Mouse (Mus musculus): ENCODE data around the gene Kif11. TPM values are rescaled to one million over a fixed set of nuclear protein-coding genes. Genes with fewer than 3 reads are reported as not detected.

The Kif11 gene
- 0.61 and 0.70 TPM in 2 replicates for total RNA-seq (2017)

DNA sequence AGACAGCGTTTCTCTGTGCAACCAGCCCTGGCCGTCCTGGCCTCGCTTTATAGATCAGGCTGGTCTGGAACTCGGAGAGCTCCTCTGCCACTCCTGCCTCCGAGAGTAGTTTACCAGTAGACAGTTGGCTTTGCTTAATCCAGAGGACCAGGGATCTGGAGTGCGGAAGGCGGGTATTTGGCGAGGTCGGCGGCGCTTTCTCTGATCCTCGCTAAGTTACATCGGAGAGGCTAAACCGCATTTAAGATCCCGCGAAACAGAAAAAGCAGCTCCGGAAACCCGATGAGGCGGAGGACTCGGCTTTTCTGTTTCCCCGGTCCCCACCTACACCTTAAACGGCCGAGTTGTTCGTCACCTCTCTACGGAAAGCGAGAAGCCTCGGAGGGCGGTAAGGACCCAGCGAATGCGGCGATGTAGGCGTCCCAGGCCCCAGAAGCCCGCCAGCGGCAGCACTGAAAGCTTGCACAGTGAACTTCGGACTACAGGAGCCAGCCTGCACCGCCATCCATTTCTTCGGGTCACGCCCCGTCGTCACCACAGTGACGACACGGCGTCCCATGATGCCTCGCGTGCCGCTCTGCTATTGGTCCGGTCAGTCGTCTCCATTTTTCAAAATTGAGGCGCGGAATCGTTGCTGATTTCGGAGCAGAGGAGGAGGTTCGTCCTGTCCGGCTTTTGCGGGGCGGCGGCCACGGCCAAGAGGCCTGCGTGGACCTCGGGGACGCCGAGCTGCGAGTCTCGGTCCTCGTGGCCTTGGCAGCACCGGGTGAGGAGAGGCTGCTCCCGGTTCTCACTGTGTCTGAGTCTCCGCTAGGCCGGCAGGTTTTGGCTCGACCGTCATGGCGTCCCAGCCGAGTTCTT, at the start of gene Kif11:
TSS of gene Kif11 (plus strand) at position 649 of the 861 bp plus-strand sequence.
- ATAC-seq (ENCODE audit: extremely low read depth, insufficient number of reproducible peaks, low FRiP score, poor library complexity, severe bottlenecking): peak; percentile 99

DNA sequence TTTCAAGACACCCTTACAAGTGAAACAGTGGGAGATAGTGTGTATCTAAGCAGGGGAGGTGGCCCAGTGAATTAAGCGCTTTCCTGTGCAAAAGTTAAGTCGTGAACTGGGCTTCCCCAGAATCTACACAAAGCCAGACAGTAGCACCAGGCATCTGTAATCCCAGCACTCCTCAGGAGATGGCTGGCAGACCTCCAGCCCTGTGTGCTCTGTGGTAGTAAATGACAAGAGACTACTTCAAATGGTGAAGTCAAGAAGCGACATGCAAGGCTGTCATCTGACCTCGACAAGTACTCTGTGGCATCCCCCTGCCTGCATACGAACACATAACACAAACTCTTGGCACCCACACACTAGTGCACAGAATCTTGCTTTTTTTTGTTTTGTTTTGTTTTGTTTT, 49.0 kb upstream of the Kif11 start:
- ATAC-seq (ENCODE audit: extremely low read depth, insufficient number of reproducible peaks, low FRiP score, poor library complexity, severe bottlenecking): no peak

DNA sequence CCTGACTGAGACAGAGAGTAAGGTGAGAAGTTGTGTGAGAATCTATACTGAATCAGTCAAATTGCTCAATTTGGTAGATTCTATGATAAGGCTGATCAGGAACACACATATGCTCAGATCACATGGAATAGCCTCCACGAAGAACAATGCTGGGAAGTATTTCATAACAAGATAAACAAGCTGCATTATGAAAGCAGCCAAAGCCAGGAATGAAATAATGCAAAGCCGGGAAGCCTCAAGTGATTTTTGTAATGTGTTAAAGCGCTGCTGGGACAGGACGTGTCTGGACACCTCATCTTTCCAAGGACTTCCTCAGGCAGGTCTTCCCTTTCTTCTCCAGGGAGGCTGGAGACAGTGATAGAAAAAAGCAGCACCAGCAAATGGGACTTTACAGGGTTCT, 43.5 kb upstream of the Kif11 start:
- no peak for ATAC-seq (ENCODE audit: extremely low read depth, insufficient number of reproducible peaks, low FRiP score, poor library complexity, severe bottlenecking)

DNA sequence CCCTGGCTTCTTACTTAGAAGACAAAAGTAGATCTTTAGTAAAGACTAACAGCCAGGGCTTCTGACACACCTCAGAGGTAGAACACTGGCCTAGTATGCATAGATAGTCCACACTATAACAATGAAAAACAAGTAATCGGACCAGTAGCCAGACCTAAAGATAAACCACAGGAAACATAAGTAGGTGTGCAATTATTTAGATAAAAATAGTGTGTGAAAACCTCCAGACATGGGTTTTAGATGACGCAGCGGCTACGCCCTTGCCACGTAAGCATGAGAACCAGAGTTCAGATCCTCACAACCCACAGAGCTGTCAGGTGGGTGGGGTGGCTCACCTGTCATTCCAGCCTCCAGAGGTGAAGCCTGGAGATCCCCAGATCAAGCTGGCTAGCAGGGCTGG, 42.8 kb upstream of the Kif11 start:
- ATAC-seq (ENCODE audit: extremely low read depth, insufficient number of reproducible peaks, low FRiP score, poor library complexity, severe bottlenecking): no peak

DNA sequence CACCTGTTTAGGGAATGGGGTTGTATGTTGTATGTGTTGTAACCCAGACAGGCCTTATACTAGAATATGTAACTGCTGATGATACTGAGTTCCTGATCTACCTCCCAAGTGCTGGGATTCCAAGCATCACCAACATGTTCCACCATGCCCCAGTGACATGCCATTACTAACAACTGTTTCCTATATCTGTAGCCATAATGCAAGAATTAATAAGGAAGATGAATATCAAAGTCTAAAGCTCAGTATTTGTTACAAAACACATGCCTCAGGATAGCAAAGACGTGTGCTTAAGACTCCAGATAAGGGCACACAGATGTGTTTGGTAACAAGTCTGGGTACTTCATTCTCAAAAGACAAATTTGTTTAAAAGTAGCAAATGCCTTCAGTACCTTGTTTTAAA, 40.8 kb upstream of the Kif11 start:
- ATAC-seq (ENCODE audit: extremely low read depth, insufficient number of reproducible peaks, low FRiP score, poor library complexity, severe bottlenecking): no peak

DNA sequence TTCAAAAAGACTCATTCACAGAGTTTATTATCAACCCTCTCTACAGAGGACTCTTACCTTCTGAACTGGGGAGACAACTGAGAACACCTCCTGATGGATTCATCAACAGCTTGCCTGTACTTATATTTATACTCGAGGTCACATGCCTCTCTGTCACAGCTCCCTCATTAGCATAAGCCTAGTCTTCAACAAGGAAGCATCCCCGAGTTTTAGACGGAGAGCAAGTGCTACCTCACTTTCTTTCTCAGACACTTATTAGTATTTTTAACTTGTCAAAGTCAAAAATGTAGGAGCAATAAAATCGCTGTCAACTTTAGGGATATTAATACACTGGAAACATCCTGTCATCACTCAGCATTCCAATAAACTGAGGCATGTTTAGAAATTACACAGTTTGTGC, 38.5 kb upstream of the Kif11 start, which contains the start of gene Ide:
TSS of gene Ide (minus strand) at position 101 of the 400 bp plus-strand sequence.
- no peak for ATAC-seq (ENCODE audit: extremely low read depth, insufficient number of reproducible peaks, low FRiP score, poor library complexity, severe bottlenecking)

DNA sequence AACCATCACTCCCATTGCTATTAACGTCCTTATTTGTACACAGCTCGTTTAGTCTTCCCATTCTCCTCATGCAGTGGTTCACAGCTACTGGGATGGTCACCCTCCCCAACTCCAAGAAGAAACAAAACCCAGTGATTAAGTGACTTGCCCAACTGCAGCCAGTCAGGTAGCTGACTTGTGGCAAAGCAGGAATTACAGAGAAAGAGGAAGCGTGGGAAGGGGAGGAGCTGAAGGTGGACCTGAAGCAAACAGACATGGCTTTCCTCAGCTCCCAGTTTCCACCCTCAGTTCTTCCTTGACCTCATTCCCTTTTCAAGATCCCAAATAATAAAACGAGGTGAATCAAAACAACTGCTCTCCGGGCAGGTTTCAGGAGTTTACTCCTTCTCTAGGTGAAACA, 35.7 kb upstream of the Kif11 start:
- no peak for ATAC-seq (ENCODE audit: extremely low read depth, insufficient number of reproducible peaks, low FRiP score, poor library complexity, severe bottlenecking)

DNA sequence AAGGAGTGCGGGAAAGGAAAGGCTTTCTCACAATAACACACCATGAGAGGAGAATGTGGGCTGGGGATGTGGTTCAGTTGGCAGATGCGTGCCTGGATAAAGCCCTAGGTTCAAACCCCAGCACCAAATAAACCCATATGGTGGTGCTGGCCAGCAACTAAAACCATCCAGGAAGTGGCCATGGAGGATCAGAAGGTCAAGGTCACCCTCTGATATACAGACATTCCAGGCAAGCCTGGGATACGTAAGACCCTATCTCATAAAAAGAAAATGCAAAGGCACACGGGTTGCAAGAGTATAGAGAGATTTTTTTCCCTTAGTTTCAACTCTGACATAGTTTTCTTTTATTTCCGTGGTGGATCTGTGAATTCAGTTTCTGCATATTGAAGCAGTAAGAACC, 35.3 kb upstream of the Kif11 start:
- no peak for ATAC-seq (ENCODE audit: extremely low read depth, insufficient number of reproducible peaks, low FRiP score, poor library complexity, severe bottlenecking)

DNA sequence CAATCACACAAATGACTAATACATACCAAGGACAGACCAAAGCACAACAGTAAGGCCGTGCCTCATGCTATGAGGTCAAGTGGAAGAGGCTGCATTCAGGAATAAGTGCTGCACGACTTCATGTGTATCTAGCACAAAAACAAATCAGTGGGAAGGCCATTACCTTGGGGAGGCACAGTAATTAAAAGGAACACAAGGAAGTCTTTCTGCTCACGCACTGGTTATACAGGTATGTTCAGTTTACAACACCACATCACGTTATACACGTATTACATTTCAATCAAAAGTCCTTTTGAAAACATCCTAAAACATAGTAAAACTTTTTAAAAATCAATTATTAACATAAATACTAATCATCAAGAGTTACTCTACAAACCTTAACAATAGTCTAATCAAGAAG, 32.3 kb upstream of the Kif11 start:
- ATAC-seq (ENCODE audit: extremely low read depth, insufficient number of reproducible peaks, low FRiP score, poor library complexity, severe bottlenecking): no peak

DNA sequence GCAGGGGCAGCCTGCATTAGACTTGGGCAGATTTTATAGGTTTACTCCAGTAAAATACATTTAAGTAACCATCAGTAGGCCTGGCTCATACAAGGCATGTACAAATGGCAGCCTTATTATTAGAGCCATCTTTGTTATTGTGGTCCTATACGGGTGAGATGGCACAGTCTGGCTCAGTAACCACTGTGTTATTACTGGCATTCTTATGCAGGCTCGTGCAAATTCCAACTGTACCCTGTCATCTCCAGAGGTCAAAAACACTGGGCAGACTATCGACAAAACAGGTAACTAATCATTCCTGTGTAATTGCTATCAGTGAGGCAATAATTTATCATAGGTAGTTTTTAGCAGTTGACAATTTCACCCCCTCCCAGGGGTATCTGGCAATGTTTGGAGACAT, 29.9 kb upstream of the Kif11 start:
- ATAC-seq (ENCODE audit: extremely low read depth, insufficient number of reproducible peaks, low FRiP score, poor library complexity, severe bottlenecking): no peak

DNA sequence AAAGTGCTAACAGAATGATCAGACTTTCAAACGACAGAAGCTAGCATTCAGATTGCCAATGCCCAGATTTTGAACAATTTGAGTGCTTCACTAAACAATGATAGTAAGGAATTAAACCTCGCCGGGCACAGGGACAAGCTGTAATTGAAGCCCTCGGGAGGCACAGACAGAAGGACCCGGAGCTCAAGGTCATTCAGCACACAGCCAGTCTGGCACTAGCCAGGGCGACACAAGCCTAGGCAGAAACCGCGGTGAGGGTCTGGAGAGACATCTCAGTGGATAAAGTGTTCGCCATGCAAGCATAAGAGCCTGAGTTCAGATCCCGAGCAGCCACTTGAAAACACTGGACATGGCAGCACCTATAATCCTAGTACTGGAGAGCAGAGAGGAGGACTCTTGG, 27.9 kb upstream of the Kif11 start:
- no peak for ATAC-seq (ENCODE audit: extremely low read depth, insufficient number of reproducible peaks, low FRiP score, poor library complexity, severe bottlenecking)

DNA sequence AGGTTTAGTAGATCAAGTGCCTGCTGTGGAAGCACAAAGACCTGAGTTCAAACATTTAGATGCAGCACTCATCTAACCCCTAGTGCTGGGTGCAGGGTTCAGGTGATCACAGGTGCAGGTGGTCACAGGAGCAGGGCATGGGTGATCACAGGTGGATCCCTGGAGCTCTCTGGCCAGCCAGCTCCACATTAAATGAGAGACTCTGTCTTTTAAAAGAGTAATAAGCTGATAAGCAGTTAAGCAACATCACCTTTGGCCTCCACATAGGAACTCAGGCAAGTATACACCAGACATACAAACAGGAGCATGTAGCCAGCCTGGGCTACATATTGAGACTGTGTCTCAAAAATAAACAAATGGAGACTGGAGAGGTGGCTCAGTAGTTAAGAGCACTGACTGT, 27.3 kb upstream of the Kif11 start:
- ATAC-seq (ENCODE audit: extremely low read depth, insufficient number of reproducible peaks, low FRiP score, poor library complexity, severe bottlenecking): no peak

DNA sequence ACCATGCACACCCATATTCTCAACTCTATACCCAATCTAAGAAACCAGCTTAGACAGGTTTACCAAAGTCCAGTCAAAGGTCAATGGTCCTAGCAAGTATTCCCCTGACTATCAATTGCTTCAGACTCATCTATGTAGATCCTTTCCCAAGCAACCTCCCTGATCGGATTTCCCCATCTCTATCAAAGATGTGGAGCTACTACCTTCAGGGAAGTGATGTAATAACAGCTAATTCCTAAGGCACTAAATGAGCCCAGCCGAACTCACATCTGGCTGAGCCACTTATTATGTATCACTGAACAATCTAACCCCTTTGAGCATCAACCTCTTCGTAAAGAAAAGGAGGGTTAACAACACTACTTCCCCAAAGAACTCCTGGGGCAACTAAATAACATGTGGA, 23.4 kb upstream of the Kif11 start:
- no peak for ATAC-seq (ENCODE audit: extremely low read depth, insufficient number of reproducible peaks, low FRiP score, poor library complexity, severe bottlenecking)

DNA sequence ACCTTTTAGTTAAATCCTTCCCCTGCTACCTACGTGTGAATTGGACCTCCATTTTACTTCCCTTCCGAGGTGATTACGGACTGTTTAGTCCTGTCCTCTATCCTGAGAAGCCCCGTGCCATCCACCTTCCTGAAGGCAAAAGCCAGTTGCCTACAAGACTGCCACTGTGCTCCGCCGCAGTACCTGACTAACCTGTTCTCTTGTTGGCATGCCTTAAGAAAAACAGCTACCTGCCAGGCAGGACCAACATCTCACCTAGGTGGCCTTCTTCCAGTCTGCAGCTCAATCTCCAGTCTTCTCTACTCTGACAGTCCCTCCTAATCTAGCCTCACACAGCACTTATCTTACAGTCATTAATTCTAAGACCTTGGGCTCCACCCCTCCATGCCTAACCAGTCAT, 22.9 kb upstream of the Kif11 start:
- no peak for ATAC-seq (ENCODE audit: extremely low read depth, insufficient number of reproducible peaks, low FRiP score, poor library complexity, severe bottlenecking)

DNA sequence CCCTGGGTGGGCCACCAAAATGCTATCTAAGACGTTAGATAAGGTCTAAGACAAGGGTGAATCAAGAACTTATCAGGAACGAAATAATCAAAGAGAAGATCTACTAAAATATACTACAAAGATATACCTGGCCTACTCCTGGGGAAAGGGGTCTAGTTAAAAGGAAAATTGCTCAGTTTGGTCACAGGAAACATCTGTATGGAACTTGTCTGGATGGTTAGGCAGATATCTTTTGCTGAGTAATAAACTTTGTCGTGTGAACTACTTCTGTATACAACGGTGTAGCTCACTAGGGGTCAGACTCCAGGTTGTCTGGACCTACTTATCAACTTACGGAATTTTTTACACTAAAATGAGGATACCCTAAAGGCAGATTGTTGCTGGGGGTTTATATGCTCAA, 16.2 kb upstream of the Kif11 start:
- ATAC-seq (ENCODE audit: extremely low read depth, insufficient number of reproducible peaks, low FRiP score, poor library complexity, severe bottlenecking): no peak

DNA sequence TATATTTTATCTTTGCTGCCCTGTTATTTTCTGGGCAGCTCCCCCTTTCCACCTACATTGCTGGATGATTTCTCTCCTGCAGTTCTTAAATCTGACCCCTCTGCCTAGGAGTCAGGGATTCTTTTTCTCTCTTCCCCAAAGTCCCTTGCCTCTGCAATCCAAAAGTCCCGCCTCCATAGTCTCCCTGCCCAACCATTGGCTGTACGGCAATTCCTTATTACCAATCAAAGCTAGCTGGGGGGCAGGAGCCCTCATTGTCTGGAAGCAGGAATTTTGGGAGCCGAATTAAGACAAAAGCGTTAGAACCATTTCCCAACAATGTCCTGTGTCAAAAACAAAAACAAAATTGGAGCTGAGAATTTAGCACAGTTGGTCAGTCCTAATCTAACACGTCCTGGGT, 13.7 kb upstream of the Kif11 start:
- ATAC-seq (ENCODE audit: extremely low read depth, insufficient number of reproducible peaks, low FRiP score, poor library complexity, severe bottlenecking): no peak

DNA sequence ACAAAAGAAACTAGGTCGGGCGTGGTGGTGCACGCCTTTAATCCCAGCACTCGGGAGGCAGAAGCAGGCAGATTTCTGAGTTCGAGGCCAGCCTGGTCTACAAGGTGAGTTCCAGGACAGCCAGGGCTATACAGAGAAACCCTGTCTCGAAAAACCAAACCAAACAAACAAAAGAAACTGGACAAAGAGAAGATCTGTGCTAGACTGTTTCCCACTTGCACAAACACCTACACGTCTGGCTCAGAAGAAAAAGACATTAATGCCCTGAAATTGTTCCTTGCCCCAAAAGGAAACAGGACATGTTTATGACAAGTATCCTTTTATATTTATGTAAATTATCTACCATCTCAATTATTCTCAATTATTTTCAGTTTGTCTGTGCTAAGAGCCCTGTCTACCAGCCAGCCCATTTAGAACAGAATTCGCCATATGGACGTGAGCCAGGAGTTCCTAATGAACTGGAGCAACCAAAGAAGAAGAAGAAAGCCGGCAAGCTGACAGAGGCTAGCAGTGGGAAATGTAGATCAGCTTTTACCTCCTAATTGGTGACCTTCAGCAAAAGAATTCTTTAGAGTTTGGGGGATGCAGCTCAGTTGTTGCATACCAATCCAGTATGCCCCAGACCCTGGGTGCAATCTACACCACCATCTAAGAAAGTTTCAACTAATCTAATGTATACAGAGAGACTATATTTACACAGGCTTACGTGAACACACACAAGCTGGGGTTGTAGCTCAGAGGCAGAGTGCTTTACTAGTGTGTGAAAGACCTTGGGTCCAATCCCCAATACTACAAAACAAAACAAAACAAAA, 12.9 kb upstream of the Kif11 start:
- no peak for ATAC-seq (ENCODE audit: extremely low read depth, insufficient number of reproducible peaks, low FRiP score, poor library complexity, severe bottlenecking)

DNA sequence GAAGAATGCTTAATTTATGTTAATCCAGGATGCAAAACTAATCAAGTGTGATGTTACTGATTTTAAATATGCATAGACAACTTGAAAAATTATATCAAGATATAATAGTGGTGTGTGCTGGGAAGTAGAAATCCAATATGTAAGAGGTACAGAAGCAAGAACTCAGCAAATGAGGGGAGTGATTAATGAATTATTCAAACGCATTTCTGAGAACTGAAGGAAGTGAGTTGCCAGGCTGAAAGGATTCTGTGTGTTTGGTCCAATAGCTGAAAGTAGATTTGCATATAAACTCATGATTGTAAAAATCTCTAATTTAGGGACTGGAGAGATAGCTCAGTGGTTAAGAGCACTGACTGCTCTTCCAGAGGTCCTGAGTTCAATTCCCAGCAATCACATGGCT, 7.2 kb upstream of the Kif11 start:
- no peak for ATAC-seq (ENCODE audit: extremely low read depth, insufficient number of reproducible peaks, low FRiP score, poor library complexity, severe bottlenecking)

DNA sequence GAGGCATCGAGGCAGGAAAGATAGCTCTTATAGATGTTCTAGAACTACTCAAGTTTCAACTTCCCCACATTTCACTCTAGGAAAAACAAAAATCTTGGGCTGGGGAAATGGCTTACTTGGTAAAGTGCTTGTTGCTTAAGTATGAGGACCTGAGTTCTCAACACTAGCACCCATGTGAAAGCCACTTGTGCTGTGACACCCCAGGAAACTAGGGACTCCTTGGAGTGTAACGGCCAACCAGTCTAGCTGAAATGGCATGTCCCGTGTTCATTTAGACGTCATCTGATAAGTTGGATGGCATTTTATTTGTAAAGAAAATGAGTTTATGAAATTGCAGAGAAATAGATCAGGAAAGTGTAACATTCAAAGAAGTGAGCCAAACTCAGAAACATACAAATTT, 6.3 kb upstream of the Kif11 start:
- no peak for ATAC-seq (ENCODE audit: extremely low read depth, insufficient number of reproducible peaks, low FRiP score, poor library complexity, severe bottlenecking)

DNA sequence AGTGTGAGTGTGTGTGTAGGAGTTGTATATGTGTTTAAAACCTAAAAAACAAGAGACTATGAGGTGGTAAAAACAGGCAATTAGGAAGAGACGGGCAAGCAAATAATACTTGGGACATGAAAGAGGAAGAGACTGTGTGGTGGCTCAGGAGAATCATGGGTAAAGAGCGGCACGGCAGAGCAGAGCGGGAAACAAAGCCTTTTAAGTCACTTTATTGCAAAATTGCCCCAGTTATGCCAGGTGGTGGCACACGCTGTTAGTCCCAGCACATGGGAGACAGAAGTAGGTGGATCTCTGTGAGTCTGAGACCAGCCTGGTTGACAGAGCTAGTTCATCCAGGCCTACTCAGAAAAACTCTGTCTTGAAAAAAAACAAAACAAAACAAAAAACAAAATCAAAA, 5.8 kb upstream of the Kif11 start:
- ATAC-seq (ENCODE audit: extremely low read depth, insufficient number of reproducible peaks, low FRiP score, poor library complexity, severe bottlenecking): peak; percentile 49

Data from neutrophil, adult 5-6 weeks (primary cell).